Mouse (Mus musculus): ENCODE data around the gene Eva1a.

The Eva1a gene

DNA sequence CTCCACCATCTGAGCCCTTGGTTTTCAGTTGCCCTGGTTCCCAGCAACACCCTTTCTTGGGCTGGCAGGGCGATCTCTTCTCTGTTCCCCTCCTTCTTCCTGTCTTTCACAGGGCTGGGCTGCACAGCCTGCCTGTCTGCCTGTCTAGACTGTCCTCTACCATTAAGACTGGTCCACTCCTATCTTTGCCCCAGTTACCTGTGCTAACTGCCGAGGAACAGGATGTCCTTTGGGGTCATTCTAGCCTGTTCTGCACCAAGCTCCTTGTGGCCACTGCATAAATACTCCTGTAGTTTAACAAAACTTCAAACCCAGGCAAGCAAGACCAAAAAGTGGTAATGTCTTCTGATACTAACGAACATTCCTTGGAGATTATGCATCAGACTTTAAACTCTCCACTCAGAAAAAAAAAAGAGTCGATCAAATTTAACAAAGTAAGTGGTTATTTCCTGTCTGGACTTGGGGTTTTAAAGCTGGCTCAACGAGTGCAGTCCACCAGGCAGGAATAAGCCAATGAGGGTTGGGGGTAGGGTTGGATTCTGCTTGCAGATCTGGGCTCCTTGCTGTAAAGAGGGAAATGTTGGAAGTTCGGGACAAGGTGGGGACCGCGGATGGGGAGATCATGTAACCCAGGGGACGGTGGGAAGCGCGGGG is at the start of gene Eva1a:
Eva1a (plus strand) TSS at position 210 of the 654 bp plus-strand sequence.
- DNase-seq (ENCODE audit: low spot score in 2 of 2), result no peak

DNA sequence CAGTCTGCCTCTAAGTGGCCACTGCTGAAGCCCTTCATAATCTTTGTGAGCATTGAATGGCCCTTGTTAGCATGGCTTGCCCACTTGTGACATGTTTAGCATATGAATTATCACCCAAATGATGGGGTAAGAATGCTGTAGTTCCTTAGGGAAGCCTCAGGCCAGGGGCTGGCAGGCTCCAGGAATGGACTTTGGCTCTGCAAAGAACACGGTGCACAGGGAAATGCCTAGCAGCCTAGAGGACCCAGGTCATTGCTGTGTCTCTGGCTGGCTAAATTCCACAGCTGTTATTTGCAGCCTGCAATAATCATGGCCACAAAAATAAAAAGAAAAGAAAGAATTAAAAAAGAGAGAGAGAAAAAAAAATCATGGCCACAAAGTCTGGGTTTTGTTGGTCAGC is 28.5 kb upstream of the Eva1a start:
- no peak for DNase-seq (ENCODE audit: low spot score in 2 of 2)

GRCm38 (mm10) chr6:82021074-82021473 is 19.8 kb upstream of the Eva1a start:
- DNase-seq (ENCODE audit: low spot score in 2 of 2), result no peak

GRCm38 (mm10) chr6:82021494-82021893 is 19.3 kb upstream of the Eva1a start:
- no peak for DNase-seq (ENCODE audit: low spot score in 2 of 2)

DNA sequence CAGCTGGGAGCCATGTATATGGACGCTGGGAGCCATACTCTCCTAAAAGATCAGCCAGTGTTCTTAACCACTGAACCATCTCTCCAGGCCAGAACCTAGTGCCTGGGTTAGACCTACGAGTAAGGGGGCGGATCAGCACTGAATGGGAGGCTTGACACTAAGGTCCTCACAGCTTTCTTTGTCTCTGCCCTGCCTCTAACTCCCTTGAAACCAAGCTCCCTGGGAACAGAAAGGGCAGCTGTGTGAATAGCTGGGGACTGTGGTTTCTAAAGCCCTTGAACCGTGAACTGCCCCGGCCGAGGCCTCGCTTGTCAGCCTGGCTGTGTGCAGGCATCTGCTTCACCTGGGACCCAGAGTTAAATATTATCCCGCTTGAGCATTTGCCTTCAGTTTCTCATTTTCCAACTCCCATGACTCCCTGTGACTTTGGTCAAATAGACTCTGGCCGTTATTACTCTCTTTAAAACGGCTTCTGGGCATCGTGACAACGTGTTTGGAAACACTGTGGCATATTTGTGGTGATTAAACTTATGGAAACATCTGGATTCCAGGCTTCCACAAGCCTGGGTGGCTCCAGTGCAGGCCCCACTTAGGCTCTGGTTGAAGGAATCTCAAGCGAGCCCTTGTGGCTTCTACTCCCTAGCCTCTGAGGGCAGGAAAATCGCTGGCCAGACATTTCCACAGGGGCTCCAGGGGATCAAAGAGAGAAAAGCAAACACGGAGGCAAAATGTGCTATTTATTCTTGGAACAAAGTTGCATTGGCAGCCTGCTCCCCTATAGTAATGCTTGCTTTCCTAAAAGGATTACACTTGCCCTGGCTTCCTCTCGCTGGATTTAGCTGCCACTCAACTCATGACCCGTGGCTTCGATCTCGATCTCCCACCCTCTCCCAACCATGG is 11.0 kb upstream of the Eva1a start:
- DNase-seq (ENCODE audit: low spot score in 2 of 2), result no peak

GRCm38 (mm10) chr6:82030511-82030884 is 10.3 kb upstream of the Eva1a start:
- no peak for DNase-seq (ENCODE audit: low spot score in 2 of 2)

GRCm38 (mm10) chr6:82037211-82037610 is 3.6 kb upstream of the Eva1a start:
- no peak for DNase-seq (ENCODE audit: low spot score in 2 of 2)

GRCm38 (mm10) chr6:82039193-82039592 is 1.6 kb upstream of the Eva1a start:
- no peak for DNase-seq (ENCODE audit: low spot score in 2 of 2)

DNA sequence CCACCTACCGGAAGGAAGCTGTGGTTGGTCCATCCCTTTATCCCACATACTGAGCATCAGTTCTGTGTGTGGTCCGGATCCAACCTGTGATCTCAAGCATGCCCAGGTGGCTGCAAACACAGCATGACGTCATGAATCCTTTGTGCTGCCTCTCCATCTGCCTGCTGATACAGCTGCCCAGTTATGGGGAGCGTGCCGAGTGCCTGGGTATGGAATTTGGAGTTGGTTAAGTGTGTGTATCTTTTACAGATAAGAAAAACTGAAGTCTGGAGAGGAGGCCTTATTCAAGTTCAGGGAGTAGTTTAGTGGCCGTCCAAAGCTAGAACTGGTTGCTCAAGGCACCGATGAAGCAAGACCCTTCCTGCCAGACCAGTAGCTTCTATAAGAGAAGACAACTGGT is 875 bp upstream of the Eva1a start:
- DNase-seq (ENCODE audit: low spot score in 2 of 2), result no peak

DNA sequence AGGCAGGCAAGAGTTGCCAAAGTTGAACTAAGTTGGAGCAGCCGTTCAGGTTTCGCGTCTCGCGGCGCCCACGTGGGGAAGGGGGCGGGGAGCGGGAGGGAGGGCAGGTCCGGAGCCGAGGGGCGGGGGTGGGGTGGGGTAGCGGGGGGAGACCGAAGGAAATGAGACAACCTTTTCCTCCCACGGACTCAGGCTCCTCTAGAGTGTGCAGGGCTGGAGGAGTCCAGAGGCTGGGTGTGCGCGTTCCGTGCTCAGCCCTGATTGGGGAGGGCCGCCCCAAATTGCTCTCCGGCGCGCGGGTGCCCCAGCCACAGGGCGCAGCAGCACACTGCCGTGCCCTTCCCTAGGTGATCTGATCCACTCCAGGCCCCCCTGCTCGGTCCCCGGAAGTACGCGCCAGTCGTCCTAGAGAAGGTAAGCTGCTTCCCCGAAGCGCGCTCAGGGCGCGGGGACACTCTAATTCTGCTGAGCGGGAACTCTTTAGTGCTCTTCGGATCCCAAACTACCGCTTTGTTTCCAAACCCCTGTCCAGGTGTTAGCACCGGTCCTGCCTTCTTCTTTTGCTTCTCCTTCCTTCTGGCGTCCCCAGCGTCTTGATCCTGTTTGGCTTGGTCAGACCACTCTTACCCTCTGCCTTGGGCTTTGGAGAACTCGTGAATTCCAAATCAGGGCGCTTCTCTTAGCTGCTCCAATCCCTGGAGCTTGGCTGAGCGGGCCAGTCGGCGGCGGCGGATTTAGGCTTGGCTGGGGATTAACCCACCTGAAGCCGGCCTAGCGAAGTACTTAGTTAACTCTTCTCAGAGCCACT is 849 bp downstream of the Eva1a start:
- DNase-seq (ENCODE audit: low spot score in 2 of 2), result peak in 1 of 2 experiments; percentile 32

- DNase-seq (ENCODE audit: low spot score in 2 of 2), result peak; percentile 13 to 27
Observed at GRCm38 (mm10) chr6:82042296-82043125, 1.7 kb downstream of the Eva1a start.

DNA sequence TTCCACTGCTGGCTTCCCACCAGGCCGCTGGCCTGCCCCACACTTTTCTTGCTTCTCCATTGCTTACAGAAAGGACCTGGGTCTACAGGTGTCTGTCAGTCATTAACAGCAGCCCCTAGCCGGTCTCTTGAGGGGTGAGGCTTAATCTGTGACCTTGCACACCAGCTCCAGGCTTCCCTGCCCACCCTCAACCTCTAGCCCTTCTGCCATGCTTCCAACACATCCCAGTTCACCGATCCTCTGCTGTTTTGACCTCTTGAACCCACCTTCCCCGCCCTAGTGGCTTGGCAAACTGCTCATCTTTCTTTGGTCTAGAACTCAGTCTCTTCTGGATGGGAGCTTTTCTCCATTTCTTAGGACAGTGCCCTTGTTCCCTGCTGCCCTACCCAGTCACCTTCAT is 2.8 kb downstream of the Eva1a start:
- no peak for DNase-seq (ENCODE audit: low spot score in 2 of 2)

DNA sequence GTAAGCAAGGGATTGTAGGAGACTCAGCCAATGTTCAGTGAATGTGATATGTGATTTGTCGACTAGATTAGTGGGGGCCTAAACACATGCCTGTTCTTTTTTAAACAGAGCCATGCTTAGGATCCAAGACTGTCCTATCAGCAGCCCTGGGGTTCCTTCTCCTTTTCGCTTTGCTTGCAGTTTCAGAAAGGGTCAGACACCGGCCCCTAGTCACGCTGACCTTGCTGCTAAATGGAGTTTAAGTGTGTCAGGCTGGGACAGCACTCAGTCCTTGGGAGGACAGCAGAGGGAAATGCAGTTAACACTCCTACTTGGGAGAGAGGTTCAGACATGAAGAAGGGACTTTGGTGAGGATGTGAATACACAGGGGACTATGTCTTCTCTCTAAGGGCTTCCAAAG is 3.7 kb downstream of the Eva1a start:
- DNase-seq (ENCODE audit: low spot score in 2 of 2), result no peak

DNA sequence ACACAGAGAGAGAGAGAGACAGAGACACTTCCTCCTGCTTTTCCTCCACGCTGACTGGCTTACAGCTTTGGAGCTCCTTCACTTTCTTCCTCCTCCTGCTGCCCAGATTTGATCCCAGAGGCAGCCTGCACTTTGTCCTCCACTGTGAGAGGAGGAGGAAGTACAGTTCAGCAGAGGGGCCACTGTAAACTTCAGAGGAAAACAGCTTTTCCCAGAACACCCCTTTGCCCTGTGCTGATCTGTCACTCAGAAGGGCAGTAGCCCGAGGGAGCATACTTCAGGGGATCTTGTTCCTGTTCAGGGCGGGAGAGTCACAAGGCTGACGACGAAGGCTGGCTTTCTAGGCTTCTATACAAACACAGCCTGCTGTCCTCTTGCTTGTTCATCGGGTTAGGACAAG is 7.1 kb downstream of the Eva1a start:
- DNase-seq (ENCODE audit: low spot score in 2 of 2), result no peak

DNA sequence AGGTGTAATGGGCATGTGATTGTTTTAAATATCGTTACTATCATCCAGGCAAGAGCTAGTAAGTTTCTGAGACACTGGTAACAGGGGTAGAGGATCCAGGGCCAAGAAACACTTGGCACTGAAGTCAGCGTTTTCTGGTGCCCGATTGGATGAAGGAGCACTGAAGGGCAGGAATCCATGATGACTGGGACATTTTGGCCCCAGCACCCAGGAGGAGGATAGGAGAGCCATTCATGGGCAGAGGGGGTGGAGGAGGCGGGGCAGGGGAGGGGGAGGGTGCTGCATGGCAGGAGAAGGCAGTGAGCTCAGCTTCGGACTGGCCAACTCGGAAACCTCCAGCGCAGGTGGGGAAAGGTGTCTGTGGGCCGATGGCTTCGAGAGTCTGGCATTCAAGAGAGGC is 9.4 kb downstream of the Eva1a start:
- no peak for DNase-seq (ENCODE audit: low spot score in 2 of 2)

DNA sequence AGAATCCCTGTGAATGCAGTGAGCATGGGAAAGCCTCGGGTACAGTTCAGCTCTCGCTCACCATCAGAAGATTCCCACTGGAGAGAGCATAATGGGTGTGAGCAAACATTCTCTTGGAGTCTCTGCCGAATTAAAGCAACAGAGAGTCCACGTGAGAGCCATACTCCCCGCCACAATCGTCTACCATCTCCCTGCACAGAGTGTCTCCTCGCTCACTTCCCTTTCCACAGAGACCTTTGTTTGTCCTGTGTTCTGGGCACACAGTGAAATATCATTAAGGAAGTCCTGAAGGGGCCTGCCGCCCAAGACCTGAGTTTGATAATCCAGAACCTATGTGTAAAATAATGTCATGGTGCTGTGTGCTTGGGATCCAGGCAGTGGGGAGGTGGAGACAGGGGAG is 10.7 kb downstream of the Eva1a start:
- DNase-seq (ENCODE audit: low spot score in 2 of 2), result no peak

DNA sequence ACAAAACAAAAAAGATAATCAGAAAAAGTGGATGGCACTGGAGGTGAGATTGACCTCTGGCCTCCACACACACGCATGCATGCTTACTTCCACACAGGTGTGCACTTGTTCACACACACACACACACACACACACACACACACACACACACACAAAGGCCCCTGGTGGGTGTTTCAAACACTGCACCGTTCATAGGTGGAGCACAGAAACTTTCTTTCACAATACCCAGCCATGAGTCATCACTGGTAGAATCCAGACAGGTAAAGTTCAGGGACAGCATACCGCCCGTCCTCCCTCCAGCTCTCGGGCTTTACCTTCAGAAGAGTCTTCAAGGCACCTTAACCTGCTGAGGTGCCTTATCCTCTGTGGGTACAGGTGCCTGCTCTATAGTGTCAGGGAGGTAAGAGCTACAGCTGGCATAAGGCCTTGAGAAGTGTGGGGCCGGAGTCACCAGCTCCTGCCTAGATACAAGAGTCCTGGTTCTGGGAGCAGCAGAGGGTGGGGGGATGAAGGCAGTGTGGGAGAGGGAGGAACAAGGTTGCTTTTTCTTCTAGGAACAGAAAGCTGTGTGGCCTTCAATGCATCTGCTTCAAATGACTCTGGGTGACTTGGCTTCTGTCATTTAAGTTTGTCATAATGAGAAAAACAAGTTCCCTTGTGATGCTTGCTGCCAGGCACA is 11.3 kb downstream of the Eva1a start:
- no peak for DNase-seq (ENCODE audit: low spot score in 2 of 2)

DNA sequence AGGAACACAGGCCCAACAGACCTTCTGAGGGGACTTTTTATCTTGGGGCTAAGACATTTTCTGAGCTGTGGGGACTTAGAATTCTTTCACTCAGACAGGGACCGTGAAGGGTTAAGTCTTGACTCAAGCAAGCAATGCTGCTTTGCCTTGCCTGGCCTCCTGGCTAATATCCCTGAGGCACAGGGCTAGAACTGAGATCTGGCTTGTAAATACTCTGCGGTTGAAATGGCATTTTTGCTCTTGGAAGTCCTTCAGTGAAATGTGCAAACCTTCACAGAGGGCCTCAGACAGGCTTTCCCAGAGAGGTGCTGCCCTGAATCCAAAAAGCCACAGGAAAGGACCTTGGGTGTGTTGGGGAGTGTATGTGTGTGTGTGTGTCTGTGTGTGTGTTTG is 11.9 kb downstream of the Eva1a start:
- no peak for DNase-seq (ENCODE audit: low spot score in 2 of 2)

DNA sequence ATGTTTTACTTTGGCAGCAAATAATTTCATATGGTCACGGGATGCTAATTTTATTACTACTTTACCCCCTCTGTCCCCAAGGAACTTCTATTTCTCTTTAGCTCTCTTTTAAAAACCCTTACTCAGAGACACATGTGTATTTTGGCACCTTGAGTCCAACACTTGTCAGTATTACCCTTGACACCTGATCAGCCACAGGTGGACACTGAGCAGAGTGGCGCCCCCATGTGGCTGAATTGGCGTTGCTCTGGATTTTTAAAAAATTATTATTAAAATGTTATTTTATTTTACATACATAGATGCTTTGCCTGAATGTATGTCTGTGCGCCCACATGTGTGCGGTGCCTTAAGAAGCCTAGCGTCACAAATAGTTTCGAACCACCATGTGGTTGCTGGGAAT is 14.0 kb downstream of the Eva1a start:
- DNase-seq (ENCODE audit: low spot score in 2 of 2), result no peak

- DNase-seq (ENCODE audit: low spot score in 2 of 2), result no peak
Observed at GRCm38 (mm10) chr6:82059896-82060295, 19.1 kb downstream of the Eva1a start.

DNA sequence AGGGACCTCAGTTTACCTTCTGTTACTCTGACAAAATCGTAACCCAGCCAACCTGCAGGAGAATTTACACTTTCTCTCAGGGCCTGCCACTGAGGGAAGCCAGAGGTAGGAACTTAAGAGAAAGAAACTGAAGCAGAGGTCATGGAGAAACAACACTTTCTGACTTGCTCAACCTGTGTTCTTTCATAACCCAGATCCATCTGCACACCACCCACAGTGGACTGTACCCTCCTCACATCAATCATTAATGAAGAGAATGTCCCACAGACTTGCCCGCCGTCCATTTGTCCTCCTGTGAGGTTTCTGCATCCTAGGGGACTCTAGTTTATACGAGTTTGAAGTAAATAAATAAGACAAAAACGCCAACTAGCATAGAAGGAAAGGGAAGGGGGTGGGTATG is 24.4 kb downstream of the Eva1a start:
- no peak for DNase-seq (ENCODE audit: low spot score in 2 of 2)
